Mouse (Mus musculus) liver, embryonic 14.5 days (tissue): ENCODE measurements around the gene Tec. TPM values are rescaled to one million over a fixed set of nuclear protein-coding genes. Genes with fewer than 3 reads are reported as not detected.

Experiments used
- ATAC-seq: fragments of 200-750 bp; cut with Nextera tagmentation; 2 replicates; pipeline ENCODE4 v1.8.0; 2017; ENCODE audit warnings: moderate number of reproducible peaks, mild to moderate bottlenecking, moderate library complexity; ENCODE audit not compliant: insufficient read depth
- DNase-seq, 3 experiments: peaks; one replicate each; pipeline ENCODE4 v3.0.0-alpha.2; 2012 to 2013; ENCODE audit warnings: low read depth in 3 of 3, low spot score in 3 of 3
- H3K27ac ChIP-seq: fragments of 300-500 bp; sonication (generic); 2 replicates; pipeline ENCODE4 v1.5.1; 2014; ENCODE audit warnings: moderate library complexity, mild to moderate bottlenecking, control low read depth, inconsistent platforms
- H3K27me3 ChIP-seq: fragments of 300-500 bp; sonication (generic); 2 replicates; pipeline ENCODE4 v1.6.1; 2014; ENCODE audit warnings: mild to moderate bottlenecking, low read length, moderate library complexity; ENCODE audit not compliant: control insufficient read depth, insufficient read depth
- H3K36me3 ChIP-seq: fragments of 300-500 bp; sonication (generic); replicated peaks from 2 replicates; pipeline ENCODE4 v1.6.1; 2014; ENCODE audit warnings: low read depth; ENCODE audit not compliant: control insufficient read depth, insufficient read depth
- H3K4me1 ChIP-seq, 2 experiments: fragments of 200-500 bp in 1 of 2; fragments of 300-500 bp in 1 of 2; sonication (generic) in 1 of 2; replicated peaks; 2 replicates each; pipeline ENCODE4 v1.6.1; 2012 to 2014; ENCODE audit warnings: antibody characterized with exemption in 1 of 2, inconsistent platforms in 1 of 2, low read length in 1 of 2; ENCODE audit not compliant: control insufficient read depth in 2 of 2, insufficient read depth in 2 of 2
- H3K4me2 ChIP-seq: fragments of 300-500 bp; sonication (generic); 2 replicates; pipeline ENCODE4 v1.6.1; 2014; ENCODE audit warnings: low read depth, mild to moderate bottlenecking, control low read depth, moderate library complexity
- H3K4me3 ChIP-seq, 2 experiments: fragments of 200-500 bp in 1 of 2; fragments of 300-500 bp in 1 of 2; sonication (generic) in 1 of 2; 2 replicates each; pipeline ENCODE4 v1.5.1; 2012 to 2014; ENCODE audit warnings: low read depth in 2 of 2, low read length in 2 of 2, mild to moderate bottlenecking in 2 of 2, control low read depth in 1 of 2, inconsistent platforms in 1 of 2, moderate library complexity in 1 of 2; ENCODE audit not compliant: insufficient read depth in 1 of 2
- H3K9ac ChIP-seq: fragments of 300-500 bp; sonication (generic); replicated peaks from 2 replicates; pipeline ENCODE4 v1.6.1; 2014; ENCODE audit warnings: mild to moderate bottlenecking, control low read depth, moderate library complexity
- H3K9me3 ChIP-seq: fragments of 300-500 bp; sonication (generic); 2 replicates; pipeline ENCODE4 v1.6.1; 2016; ENCODE audit warnings: low read length, mixed read lengths; ENCODE audit not compliant: control insufficient read depth
- CTCF ChIP-seq: IDR thresholded peaks from 2 replicates; pipeline ENCODE4 v1.5.1; 2016; ENCODE audit warnings: antibody characterized with exemption, low read depth, control low read depth
- EP300 ChIP-seq: IDR thresholded peaks from 2 replicates; pipeline ENCODE4 v1.6.1; 2016; ENCODE audit warnings: antibody characterized with exemption, low read depth
- WGBS: fragments of 180-500 bp; shearing (Covaris S2); extraction: QIAGEN DNeasy Blood & Tissue Kit; methylation state at CpG from one replicate; pipeline ENCODE4 v1.1.7; 2014; ENCODE audit not compliant: insufficient replicate concordance; 5-methylcytosine and 5-hydroxymethylcytosine counted together
- polyA plus RNA-seq, 2 experiments: library from polyadenylated mRNA; depleted of rRNA in 1 of 2; stranded (reverse) in 1 of 2; unstranded in 1 of 2; fragments of >200 nt; fragmentation: Nextera tagmentation in 1 of 2; extraction: Ambion mirVana in 1 of 2; gene quantifications; 2 replicates each; pipeline versions ENCODE4 v1.2.1 to v1.2.3; 2012 to 2014

Gene Tec
- polyA plus RNA-seq, 2 experiments = 1.9 to 3.3 TPM

DNA sequence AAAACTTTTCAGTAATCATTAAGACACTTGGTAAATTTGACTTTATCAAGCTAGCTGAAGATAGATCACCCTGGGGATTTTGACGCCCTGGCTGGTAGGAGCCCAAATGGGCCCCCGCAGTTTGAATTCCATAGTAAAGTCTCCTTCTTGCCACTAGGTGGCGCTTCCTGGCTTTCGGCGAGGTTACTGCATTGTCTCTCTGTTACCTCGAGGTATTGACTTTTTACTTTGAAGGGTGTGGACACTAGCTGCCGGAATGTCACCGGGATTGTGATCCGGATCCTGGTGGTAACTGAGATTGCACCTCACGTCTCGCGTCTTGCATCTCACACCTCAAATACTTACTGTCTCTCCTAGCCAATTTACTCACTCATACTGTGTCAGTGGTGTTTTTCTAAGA lies 23.3 kb upstream of the Tec start:
- Histone ChIP-seq H3K27me3 (no peaks in the 10 kb centered on the region), H3K4me3 (no peak overlapping the region), H3K36me3 (no peaks in the 10 kb centered on the region), H3K9me3 (no peaks in the 10 kb centered on the region), H3K4me2 (no peak overlapping the region), H3K4me1 (peaks cover 0 to 2% of the 10 kb centered on the region in 2 experiments; a peak in 1 of 4 replicates), H3K27ac (no peak overlapping the region), H3K9ac (no peak overlapping the region)
- WGBS = 3% methylated on average over 12 of the region's 12 CpGs
- no peak for DNase-seq
- TF ChIP-seq EP300 (no peak), CTCF (peak; percentile 85)
- ATAC-seq = 0 out of 2 replicates have a peak, but pooled peaks have one; percentile 43

DNA sequence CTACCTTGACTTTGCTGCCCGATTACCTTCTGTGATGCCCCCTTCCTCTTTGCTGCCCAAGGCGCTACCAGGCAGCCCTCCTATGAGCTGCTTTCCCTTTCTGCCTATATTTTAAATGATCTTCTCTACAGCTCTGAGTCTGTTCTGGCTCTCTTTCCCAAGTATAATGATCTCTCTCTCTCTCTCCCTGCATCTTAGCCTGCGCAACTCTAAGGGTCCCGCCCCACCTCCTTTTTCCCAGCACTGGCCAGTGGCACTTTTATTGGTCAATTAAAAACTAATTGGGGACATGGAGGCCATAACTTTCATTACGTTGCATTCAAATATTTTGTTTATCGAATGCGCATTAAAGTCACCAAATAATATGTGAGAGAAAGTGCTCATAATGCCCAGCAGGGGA lies 20.0 kb upstream of the Tec start:
- Histone ChIP-seq H3K27ac (no peak overlapping the region), H3K27me3 (no peaks in the 10 kb centered on the region), H3K4me3 (no peak overlapping the region), H3K4me1 (peaks cover 0 to 2% of the 10 kb centered on the region in 2 experiments; a peak in 1 of 4 replicates), H3K36me3 (no peaks in the 10 kb centered on the region), H3K4me2 (no peak overlapping the region), H3K9me3 (no peaks in the 10 kb centered on the region), H3K9ac (no peak overlapping the region)
- WGBS = 78% methylated on average over 7 of the region's 7 CpGs
- ATAC-seq (no peak), DNase-seq (no peak)
- TF ChIP-seq CTCF (no peak), EP300 (no peak)

DNA sequence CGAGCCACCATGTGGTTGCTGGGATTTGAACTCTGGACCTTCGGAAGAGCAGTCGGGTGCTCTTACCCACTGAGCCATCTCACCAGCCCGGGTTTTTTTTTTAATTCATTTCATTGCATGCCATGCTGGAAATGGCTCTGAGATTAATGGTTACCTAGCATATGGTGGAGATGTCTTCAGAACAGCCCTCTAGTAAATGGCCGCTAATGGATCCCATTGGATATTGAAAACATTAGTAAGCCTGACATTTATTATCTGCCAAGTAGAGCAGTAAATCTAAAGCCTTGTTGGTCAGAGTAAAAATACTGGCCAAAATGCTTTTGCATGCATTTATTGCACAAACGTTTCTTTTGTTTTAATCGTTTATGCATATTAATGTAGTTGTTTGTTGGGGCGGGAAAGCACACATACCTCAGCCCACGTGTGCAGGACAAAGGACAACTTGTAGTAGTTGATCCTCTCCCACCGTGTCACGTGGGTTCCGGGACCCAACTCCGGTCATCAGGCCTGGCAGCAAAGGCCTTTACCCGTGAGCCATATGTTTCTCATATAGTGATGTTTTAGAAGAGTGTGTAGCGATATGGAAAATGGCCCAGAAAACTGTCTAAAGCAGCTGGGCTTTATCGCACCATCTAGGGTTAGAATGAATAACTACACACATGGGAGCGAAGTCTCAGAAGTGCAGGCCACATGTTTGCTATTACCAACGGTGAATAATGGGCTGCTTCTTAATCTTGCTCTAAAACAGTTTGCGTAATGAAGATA lies 18.4 kb upstream of the Tec start:
- peaks cover 0 to under 1% of the 10 kb centered on the region in 2 experiments; a peak in 1 of 4 replicates for H3K4me1 ChIP-seq

DNA sequence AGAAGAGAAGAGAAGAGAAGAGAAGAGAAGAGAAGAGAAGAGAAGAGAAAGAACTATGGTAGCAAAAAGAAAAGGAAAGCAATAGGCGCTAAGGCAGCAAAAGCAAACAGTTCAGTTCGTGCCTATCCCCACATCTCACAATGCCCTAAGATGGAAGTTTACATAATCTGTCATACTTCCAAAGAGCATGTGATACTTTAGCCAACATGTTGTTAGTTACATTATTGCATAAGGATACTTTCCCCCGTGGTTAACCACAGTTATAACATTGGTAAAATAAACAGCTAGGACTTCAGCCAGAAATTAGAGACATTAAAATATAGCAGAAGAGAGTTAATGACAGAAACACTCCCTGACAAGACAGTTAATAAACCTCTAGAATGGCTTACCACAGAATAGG lies 15.4 kb upstream of the Tec start:
- Histone ChIP-seq H3K36me3 (no peaks in the 10 kb centered on the region), H3K9me3 (no peaks in the 10 kb centered on the region), H3K9ac (no peak overlapping the region), H3K27ac (no peak overlapping the region), H3K4me2 (no peak overlapping the region), H3K27me3 (no peaks in the 10 kb centered on the region), H3K4me1 (no peaks in the 10 kb centered on the region), H3K4me3 (no peak overlapping the region)
- 44% methylated on average over 3 of the region's 3 CpGs for WGBS
- no peak for TF ChIP-seq EP300
- no peak for TF ChIP-seq CTCF
- no peak for DNase-seq
- no peak for ATAC-seq

More for the DNA sequence above, 18.4 kb upstream of the Tec start:
- Histone ChIP-seq H3K4me2 (no peak overlapping the region), H3K9me3 (no peaks in the 10 kb centered on the region), H3K27me3 (no peaks in the 10 kb centered on the region), H3K4me3 (no peak overlapping the region), H3K36me3 (no peaks in the 10 kb centered on the region), H3K27ac (no peak overlapping the region), H3K9ac (no peak overlapping the region)
- no peak for ATAC-seq
- TF ChIP-seq CTCF (no peak), EP300 (no peak)
- 77% methylated on average over 18 of the region's 19 CpGs for WGBS
- DNase-seq = no peak

DNA sequence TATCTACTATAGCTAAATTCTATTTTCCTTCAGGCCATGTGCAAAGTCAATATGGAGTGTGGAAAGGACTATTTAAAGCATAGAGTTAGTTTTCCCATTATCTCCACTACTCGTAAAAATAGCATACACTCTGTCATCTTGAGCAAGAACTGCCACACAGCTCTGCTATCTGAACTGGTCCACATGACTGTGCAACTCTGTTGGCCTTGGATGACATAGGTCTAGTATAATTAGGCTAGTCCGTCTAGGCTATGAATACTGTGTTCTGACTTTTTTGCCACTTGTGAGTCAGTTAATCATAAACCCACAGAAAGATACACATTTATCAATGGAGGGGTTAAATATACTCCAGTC lies 14.1 kb upstream of the Tec start:
- 22% methylated on average over 2 of the region's 2 CpGs for WGBS
- DNase-seq (no peak), ATAC-seq (no peak)

More for the DNA sequence above, 14.1 kb upstream of the Tec start:
- H3K27ac ChIP-seq = no peak overlapping the region
- no peak overlapping the region for H3K4me2 ChIP-seq
- no peak overlapping the region for H3K4me3 ChIP-seq
- no peak for TF ChIP-seq EP300
- no peak for TF ChIP-seq CTCF
- no peak overlapping the region for H3K9ac ChIP-seq
- no peaks in the 10 kb centered on the region for H3K9me3 ChIP-seq
- 0 out of 4 replicates have a peak, but pooled peaks cover 0 to 2% of the 10 kb centered on the region in 2 experiments for H3K4me1 ChIP-seq
- H3K36me3 ChIP-seq = no peaks in the 10 kb centered on the region
- no peaks in the 10 kb centered on the region for H3K27me3 ChIP-seq
